Mouse (Mus musculus) T-helper 17 cell (primary cell): Measurements from ENCODE around the gene Gm10134.

Experiments
- in situ Hi-C, 2 experiments: fragments of 300-600 bp; cut with MboI, MseI; formaldehyde crosslinking; loops; 1 replicate in 1 of 2; 2 replicates in 1 of 2; pipeline ENCODE4 v1.15.1; 2025; ENCODE audit warnings: high pct_unique_total_duplicates in 2 of 2

Gm10134 gene

DNA sequence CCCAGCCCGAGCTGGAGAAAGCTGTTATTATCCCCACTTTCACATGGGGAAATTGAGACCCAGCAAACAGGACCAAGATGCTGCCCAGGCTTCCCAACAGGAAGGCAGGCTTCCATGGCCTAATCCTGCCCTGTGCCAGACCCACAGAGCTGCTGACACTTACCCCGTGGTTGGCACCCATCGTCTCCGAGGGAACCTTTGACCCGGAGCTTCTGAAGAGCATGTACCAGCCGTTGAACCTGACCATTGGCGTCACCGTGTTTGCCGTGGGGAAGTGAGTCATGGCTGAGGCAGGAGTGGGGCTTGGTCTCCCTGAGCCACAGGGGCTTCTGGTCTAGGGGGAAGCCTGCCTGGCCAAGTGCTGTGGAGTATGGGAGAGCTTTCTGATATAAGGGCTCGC is 2.9 kb upstream of the Gm10134 start:
- in situ Hi-C loops = loop anchor here in 1 of 2 experiments (5.0 kb wide), 1 partner anchor 51 kb away; no protein-coding TSS in a partner anchor

DNA sequence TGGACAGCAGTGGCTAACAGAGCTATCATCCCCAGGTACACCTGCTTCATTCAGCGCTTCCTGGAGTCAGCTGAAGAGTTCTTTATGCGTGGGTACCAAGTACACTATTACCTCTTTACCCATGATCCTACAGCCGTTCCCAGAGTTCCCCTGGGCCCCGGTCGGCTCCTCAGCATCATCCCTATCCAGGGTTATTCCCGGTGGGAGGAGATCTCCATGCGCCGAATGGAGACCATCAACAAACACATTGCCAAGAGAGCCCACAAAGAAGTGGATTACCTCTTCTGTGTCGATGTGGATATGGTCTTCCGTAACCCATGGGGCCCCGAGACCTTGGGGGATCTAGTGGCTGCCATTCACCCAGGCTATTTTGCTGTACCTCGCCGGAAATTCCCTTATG is 1.2 kb upstream of the Gm10134 start:
- in situ Hi-C loops = loop anchor here in 1 of 2 experiments (5.0 kb wide), 1 partner anchor 52 kb away; no protein-coding TSS in a partner anchor

DNA sequence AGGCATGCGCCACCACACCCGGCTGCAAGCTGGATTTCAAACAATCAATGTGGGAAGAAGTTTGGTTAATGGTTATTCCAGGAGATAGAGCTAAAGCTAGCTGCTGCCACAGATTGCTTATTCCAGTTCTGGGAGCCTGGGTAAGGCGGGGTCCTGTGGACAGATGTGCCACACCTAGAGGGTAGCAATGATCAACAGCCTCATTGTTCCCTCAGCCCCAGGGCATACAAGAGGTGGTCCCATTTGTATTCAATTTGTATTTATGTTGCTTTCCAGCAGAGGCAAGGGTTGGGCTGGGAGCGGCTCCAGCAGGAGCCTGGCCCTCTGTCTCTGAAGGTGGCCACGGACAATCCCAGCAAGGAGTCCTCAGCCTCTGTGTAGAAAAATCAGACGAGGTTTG is 396 bp downstream of the Gm10134 start:
- in situ Hi-C loops = no loop called here

DNA sequence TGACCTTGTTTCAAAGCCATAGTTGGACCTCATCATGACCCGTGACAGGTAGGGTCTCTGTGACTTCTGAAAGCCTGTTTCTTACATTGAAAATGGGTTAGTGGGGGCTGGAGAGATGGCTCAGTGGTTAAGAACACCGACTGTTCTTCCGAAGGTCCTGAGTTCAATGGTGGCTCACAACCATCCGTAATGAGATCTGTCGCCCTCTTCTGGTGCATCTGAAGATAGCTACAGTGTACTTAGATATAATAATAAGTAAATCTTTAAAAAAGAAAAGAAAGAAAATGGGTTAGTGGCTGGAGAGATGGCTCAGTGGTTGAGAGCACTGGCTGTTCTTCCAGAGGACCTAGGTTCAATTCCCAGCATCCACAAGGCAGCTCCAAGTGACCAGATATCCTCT is 5.7 kb downstream of the Gm10134 start:
- in situ Hi-C loops = loop anchor here (5.0 to 10.0 kb wide), 2 partner anchors 36 to 1103 kb away; partner anchors contain the start of gene Rapgef1 (in 1 of the 2)

DNA sequence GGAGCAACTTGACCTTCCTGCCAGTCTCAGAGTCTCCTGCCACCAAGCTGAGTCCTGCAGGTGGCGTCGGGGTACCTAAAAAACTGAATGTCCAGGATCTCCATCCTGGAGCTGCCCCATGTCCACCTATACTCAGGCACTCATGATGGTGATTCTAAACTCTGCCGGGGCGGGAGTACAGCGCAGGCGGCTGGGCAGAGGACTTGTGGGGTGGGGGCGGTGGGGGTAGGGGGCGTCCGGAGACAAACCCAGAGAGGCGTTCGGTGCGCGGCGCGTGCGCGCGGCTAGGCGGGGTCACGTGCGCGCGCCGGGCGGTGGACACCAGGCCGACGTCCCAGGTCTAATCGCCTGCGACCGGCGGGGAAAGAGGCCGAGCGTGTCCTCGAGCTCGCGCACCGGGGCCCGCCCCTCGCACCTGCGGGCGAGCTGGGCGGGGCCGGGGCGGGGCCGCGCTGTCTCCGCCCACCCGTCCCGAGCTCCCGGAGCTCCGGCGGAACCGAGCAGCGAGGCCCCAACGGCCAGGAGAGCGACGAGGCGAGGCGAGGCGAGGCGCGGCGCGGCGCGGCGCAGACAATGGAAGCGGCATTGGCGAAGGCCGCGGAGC is 7.0 kb downstream of the Gm10134 start, which contains the start of gene Ralgds:
TSS of gene Ralgds (plus strand) at position 328 of the 604 bp plus-strand sequence.
- in situ Hi-C loops = loop anchor here (5.0 to 10.0 kb wide), 2 partner anchors 34 to 1102 kb away; partner anchors contain the start of gene Rapgef1 (in 1 of the 2)

DNA sequence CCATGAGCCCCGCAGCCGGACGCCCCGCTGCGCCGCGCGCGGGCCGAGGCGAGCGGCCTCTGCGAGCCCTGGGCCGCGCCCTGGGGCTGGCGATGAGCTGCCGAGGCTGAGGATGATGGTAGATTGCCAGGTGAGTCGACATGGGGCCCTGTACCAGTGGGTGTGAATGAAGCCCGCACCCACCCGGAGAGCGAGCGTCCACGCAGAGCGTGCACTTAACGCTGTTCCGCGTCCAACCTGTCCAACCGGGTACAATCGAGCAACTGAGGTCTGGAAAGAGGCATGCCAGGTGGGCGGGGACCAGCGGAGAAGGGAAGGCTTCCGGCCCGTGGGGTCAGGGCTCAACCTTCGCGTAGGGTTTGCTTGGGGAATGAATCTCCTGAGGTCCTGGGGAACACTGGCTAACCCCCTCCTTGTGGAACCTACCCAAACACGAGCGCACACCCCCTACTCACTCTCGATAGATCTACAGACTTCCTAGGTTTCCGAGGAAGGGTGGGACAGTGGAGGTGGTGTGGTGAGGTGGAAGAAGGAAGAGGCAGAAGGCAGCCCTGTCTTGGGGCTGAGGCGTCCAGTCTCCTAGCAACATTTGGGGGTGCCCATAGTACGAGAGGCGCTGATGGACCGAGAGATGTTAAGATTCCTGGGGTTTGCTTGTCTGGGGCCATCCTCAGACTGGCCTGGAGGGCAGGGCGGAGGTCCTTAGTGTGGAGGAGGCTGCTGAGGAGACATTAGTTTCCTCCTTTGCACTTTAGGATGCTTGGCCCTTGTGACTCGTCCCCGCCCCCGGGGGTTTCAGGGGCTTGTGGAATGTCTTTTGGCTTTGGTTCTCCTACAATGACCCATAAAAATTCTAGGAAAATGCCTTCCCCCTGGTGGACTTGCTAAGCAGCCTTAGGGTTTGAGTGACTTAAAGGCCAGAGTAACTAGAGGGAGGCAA is 7.8 kb downstream of the Gm10134 start:
- in situ Hi-C loops = loop anchor here (5.0 to 10.0 kb wide), 2 partner anchors 34 to 1101 kb away; partner anchors contain the start of gene Rapgef1 (in 1 of the 2)

DNA sequence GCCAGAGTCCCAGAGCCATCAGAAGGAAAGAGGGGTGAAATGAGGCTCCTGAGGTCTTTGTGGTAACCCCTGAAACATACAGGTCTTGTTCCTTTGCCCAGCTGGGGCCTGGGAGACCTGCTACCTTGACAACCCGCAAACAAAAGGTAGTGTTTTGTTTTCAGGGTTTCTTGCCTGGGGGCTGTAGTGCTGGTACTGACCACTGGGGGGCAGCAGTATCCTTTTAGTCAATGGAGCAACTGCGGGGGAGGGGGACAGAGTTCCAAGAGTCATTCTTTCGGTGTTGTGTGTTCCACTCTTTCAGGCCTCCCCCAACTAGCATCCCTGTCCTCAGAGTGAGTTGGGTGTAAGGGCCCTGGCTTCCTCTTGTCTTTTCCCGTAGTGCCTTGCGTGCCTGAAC is 8.6 kb downstream of the Gm10134 start:
- in situ Hi-C loops = loop anchor here (5.0 to 10.0 kb wide), 2 partner anchors 33 to 1100 kb away; partner anchors contain the start of gene Rapgef1 (in 1 of the 2)

DNA sequence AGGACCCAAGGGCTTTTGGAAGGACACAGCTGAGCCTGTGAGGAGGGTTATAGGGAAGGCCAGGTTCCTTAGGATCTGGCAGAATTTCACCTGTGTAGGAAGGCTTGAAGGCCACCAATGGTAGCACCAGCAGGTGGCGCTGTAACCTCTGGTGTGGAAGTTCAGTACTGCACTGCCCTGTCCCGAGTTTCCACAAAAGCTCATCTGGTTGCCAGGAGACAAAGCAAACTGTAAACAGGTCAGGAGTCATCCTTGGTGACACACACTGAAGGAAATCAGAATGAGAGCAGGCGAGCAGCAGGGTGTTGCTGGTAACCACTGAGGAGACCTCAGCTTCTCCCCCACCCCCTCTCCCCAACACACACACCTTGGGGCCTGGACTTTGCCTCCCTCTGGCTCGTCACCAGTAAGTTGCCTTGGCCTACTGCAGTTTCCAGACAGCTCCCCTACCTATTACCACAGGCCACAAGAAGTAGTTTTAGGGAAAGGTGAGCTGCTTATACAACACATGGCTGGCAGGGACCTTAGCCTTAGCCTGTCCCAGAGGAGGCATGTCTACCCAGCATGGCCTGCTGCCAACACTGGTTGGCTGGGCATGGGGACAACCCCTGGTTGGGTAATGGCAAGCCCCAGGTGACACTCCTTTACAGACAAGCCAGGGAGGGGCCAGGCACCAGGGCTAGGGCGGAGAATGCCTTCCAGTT is 11.5 kb downstream of the Gm10134 start:
- in situ Hi-C loops = loop anchor here in 1 of 2 experiments (10.0 kb wide), 1 partner anchor 1097 kb away; the partner anchor contains the start of gene Rapgef1

DNA sequence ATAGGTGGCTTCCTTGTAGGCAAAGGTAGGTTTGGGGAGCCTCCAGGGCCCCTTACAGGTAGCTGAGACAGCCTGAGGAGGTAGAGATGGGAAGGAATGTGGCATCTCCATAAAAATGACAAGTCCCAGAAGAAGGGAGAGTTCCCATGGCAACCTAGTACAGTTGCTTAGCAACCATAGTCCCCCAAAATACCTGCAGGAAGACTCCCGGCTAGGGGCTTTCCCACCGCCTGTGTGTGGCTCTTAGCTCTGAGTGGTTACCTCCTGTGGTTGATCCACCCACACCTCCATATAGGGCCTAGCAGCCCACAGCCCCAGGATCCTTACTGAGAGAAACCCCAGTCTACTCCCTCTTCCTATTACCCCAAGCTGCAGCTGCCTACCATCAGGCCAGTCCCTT is 12.3 kb downstream of the Gm10134 start:
- in situ Hi-C loops = loop anchor here in 1 of 2 experiments (10.0 kb wide), 1 partner anchor 1097 kb away; the partner anchor contains the start of gene Rapgef1

DNA sequence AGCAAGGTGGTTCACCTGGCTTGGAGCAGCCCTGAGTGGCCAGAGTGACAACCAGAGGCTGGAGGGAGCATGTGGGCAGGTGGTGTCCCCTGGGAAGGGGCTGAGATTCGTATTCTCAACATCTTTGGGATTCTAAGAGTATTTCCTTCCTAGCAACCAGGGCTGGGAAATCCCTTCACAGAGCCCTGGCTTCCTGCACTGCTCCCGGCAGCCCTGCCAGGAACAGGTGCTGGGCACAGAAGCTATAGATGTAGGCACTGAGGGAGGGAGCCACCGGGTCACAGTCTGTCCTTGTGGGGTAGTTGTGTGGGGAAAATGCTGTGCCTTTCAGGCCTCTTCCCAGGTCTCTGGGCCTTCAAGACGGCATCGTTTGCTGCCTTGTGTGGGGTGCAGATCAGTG is 14.7 kb downstream of the Gm10134 start:
- in situ Hi-C loops = no loop called here

DNA sequence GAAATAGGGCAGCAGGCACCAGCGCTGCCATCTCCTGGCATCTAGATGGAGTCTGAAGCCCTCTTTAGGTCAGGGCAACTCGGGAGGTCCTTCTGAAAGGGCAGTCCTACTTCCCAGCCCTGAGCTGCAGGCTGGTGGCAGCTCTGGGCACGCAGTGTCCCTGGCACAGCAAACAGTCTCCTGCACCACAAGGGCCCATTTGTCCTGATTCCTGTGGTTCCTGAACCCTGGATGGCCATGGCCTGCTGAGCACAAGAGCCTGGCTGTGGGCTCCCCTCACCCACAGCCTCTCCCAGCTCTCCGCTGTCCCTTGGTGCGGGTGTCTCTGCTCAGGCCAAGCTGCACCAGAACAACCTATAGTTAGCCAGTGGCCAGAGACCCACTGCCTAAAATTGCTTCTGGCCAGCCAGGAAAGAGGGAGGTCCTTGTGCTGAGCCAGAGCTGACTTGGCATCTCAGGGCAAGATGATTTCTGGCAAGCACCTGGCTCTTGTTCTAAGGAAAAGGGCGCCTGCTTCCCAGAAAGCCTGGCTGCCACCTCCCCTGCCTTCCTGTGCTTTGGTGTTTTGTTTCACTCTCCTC is 15.8 kb downstream of the Gm10134 start:
- in situ Hi-C loops = no loop called here

DNA sequence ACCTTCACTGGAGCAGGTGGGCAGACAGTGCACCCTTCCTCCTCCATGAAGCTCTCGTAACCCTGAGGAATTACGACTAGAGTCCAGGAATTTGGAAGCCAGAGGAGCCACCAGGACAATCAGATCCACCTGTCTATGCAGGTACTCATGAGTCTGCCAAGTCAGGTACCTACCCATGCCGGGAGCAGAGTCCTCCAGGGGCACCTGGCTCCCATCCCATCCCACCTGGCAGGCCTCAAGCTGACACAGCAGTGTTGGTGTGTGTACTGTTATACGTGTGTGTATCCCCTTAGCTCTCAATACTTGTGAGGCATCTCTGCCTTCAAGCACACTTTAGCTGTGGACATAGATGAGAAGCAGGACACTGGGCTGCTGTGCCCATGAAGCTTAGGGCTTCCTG is 16.3 kb downstream of the Gm10134 start:
- in situ Hi-C loops = no loop called here

DNA sequence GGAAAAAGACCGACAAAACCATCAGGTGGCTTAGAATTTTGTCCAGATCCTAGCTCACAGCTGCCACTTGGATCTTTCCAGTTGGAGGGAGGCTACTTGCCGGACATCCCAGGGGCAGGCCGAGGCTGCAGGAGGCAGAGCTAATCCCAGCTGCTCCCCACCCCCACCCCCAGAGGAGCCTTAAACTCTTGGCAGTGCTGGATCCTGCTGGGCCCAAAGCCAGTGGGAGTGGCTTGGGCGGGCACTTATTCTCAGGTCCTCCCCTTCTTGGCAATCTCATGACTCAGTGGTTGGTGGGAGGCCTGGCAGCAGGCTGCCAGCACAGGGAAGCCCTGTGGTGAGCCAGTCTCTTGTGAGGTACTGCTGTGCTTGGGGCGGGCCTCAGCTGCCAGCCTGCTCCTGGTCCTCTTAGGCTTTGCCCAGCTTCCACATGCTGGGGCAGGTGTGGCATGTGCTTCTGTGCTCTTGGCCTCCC is 17.8 kb downstream of the Gm10134 start:
- in situ Hi-C loops = no loop called here

DNA sequence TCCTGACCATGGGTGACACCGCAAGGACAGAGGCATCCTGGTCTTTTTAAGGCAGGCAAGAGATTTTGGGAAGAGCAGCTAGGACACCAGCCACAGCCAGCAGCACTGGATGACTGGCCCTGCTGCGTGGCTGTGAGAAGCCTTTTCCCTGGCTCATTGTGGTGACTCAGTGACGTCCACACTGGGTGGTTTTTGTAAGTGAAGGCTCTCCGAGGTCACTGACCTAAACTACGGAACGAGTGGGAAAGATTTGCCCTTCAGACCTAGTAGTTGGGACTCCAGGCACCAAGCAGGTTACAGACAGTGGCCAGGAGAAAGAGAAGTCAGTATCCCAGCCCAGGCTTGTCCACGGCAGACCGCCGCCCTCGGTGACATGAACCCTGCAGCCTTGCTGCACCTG is 18.5 kb downstream of the Gm10134 start:
- in situ Hi-C loops = no loop called here

DNA sequence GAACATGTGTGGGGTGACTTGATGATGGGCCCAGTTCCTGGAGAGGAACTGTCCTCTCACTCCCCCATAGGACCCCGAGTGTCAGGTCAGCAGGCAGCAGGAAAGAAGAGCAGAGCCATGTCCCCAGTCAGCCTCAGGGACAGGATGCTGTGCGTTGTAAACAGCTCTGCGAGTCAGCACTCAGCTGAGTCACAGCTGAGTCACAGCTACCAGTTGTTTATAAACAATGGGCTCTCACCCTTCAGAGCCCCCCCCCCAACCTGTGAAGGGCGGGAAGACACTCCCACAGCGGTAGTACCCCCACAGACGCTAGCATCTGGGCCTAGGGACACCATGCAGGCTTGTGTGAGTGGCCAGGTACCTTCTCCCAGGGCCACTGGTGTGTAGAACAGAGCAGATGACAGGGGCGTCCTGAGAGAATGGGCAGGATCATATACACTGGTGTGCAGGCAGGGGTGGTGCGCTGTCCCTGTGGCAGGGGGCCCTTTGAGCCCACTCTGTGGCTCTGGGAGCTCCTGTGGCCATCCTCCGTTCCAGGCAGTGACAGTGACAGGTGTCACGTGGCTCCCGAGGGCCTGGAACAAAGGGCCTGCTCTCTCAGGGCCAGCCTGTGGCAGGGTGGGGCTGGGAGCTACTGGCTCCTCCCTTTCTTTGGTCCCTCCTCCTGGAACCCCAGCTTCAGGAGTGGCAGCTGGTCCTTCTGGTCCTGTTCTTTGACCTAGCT is 19.5 kb downstream of the Gm10134 start:
- in situ Hi-C loops = no loop called here

DNA sequence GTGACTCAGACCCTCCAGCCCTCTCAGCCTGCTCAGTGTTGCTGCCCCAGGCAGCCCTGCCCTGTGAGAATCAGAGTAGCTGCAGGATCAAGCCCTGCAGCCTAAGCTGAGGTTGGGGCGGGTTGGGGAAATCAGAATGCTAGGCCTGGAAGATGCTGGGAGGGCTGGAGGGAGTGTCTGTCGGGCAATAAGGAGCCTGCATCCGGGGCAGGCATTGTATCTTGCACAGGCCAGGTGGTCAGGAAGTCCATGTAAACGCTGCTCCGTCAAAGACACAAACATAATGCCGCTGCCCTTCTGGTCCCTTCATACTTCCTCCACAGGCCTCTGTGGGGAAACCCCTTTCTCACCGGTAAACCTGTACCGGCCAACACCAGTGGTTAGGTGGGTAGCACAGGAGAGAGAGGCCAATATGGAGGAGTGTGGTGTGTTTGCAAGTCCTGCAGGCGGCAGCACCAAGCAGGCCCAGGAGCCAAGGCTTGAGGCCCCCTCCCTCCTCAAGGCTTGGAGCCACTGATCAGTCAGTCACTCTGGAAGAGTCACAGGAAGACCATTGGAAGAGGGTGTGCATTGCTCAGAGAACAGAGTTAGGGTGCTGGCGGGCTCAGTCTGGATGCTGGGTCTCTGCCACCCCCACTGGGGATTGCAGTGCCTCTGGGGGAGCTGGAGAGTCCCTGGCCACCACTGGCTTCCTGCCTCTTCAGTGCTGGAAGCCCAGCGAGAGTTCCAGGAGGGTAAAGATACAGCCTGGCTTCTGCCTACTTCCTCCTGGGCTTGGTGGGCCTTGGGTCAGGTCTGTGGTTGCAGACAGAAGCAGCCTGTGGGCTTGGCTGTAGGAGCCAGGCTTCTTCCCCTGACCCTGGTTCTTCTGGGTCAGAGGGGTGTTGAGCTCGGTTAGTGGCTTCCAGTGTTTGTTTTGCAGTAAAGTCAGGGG is 20.3 kb downstream of the Gm10134 start:
- in situ Hi-C loops = no loop called here

DNA sequence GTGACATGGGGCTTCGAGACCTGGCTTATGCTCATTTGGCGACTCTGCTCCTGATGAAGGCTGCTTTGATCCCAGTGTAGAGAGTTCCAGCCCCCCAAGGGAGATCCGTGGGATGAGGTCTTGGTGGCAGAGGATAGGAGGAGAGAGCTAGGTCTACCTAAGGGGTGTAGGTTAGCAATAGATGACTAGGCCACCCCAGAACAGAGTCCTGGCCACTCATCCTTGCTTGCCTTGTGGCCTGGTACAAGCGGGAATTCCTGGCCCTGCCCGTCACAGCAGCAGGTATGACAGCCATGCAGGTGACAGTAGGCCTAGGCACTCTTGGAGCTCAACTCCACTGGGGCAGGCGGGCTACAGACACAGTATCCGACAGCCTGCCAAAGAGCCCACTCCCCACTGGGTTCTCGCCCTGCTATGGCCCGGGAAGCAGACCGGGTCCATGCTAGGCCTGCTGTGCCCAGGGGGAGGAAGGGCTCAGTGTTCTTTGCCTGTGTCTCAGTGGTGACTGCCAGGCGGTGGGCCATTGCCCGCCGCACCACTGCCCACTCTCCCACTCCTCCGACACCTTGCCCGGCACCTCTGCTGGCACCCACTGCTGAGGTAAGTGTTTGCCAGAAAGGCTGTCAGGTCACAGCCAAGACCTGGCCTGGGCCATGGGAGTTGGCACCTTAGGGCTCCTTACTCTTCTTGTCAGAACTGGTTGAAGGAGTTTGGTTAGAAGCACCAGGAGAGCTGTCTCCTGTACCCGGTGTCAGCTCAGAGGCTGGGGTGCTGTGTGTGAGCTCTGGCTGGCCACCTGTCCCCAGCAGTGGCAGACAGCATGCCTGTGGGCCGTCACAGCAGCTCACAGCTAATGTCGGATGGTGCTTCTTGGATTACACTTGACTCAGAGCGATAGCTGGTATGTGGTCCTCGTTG is 21.8 kb downstream of the Gm10134 start:
- in situ Hi-C loops = no loop called here

DNA sequence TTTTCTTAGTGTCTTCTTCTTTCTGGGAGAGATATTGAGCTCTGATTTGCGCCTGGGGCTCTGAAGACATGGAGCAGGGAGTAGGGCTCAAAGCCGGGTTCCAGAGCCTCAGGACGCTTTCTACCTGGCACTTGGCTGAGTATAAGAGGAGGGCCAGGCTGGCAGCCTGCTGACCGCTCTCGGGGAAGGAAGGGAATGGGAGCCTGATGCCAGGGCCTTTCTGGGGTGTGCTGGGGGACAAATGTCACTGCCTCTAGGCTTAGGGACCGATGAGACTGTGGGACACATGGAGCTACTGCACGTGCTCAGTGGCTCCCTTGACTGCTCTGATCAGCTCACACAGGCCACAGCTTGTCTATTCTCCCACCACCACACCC is 22.4 kb downstream of the Gm10134 start:
- in situ Hi-C loops = no loop called here
